Mouse (Mus musculus) erythroblast, embryonic 14.5 days (primary cell): Measurements from ENCODE around the gene Itsn1.

Source experiments
- GATA1 ChIP-seq: IDR thresholded peaks from 2 replicates; pipeline ENCODE4 v1.6.1; 2012; ENCODE audit warnings: low read length, inconsistent platforms, mixed read lengths
- TAL1 ChIP-seq: IDR thresholded peaks from 3 replicates; pipeline ENCODE4 v1.6.1; 2012; ENCODE audit warnings: low read length, inconsistent platforms, mixed read lengths

DNA sequence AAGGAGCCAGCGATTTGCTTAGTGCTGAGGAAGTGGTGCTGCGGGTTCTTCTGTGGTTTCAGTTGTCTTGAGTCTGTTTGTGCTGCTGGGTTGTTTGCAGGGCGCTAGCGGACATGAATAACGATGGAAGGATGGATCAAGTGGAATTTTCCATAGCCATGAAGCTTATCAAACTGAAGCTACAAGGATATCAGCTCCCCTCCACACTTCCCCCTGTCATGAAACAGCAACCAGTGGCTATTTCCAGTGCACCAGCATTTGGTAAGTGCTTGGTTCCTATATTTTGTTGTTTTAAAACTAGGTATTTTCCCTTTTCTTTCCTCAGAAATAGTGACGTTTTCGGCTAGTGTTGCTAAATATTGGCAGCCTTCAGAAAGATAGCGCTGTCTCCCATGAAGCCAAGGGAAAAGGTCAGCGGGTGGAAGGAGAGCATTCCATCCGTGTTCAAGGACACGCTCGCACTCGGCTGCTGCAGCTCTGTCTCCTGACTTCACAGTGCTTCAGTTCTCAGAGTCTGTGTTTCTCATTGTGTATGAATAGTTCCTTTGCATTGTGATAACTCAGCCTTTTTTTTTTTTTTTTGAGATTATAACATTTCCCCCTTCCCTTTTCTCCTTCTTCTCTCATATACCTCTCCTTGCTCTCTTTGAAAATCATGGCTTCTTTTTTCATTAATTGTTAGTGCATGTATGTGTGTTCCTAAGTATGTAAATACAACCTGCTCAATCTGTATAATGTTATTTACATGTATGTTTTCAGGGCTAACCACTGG lies 64.6 kb downstream of the Itsn1 start:
- TF ChIP-seq GATA1 (no peak), TAL1 (no peak)
